Mouse (Mus musculus) spleen, adult 2 months (tissue): Measurements from ENCODE around the gene Rab26.

Source experiments
- CTCF ChIP-seq: fragments of 200-500 bp; IDR thresholded peaks from 2 replicates; pipeline ENCODE4 v1.5.1; 2011; ENCODE audit warnings: mild to moderate bottlenecking, inconsistent platforms; ENCODE audit not compliant: insufficient read depth, insufficient read length, insufficient replicate concordance; ENCODE audit errors: extremely low read depth
- POLR2A ChIP-seq: fragments of 200-500 bp; IDR thresholded peaks from 2 replicates; pipeline ENCODE4 v1.6.1; 2011; ENCODE audit warnings: low read depth, low read length, inconsistent platforms

DNA sequence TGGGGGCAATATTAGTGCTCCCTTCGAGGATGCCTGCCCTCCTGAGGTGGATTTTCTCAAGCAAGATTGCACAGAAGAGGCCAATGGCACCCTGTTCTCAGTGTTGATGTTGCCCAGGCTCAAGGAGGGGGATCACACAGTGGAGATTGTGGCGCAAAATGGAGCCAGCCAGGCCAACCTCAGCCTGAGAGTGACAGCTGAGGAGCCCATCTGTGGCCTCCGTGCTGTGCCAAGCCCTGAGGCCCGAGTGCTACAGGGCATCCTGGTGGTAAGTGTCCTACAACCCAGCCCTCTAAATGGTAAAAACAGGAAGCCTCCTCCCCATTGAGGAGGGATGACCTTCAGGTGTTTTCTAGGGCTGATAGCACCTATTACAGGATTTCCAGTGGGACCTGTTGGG lies 35.8 kb upstream of the Rab26 start:
- TF ChIP-seq POLR2A (no peak), CTCF (no peak)
